Mouse (Mus musculus) ES-E14 (cell line): ENCODE results near the gene Lmtk2.

Experiments used
- CHD2 ChIP-seq: IDR thresholded peaks from 2 replicates; pipeline ENCODE4 v1.6.1; 2014; ENCODE audit warnings: mild to moderate bottlenecking, low read depth, low read length, inconsistent platforms
- HCFC1 ChIP-seq: IDR thresholded peaks from 2 replicates; pipeline ENCODE4 v1.6.1; 2012; ENCODE audit warnings: low read length, inconsistent platforms, borderline replicate concordance; ENCODE audit not compliant: insufficient read depth
- MAFK ChIP-seq: IDR thresholded peaks from 2 replicates; pipeline ENCODE4 v1.6.1; 2014; ENCODE audit warnings: mild to moderate bottlenecking, low read depth, low read length, inconsistent platforms; ENCODE audit not compliant: insufficient read depth
- ZC3H11A ChIP-seq: IDR thresholded peaks from 2 replicates; pipeline ENCODE4 v1.6.1; 2012; ENCODE audit warnings: low read depth, mild to moderate bottlenecking, inconsistent platforms, low read length, borderline replicate concordance
- ZNF384 ChIP-seq: IDR thresholded peaks from 2 replicates; pipeline ENCODE4 v1.6.1; 2012; ENCODE audit warnings: low read depth, low read length, inconsistent platforms

DNA sequence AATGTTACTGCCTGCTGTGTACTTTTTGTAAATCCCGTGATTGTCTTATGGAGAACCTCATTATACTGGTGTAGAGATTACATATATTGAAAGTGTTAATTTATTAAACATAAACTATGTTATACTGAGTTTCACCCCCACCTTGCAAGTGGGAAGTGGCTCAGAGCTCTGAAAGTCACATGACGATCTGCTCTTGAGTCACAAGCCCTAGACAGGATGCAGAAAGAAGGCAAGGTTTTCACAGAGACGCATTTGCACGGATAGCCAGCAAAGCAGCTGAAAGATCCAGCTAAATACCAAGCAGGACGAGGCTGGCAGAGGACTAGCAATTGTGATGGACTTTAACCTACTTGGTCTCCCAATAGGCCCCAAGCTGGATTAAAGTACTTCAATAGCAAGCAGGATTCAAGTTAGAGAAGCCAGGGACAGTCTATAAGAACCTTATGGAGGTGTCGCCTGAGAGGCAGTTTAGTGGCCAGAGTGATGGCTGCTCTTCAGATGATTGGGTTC, 4.7 kb upstream of the Lmtk2 start:
- TF ChIP-seq HCFC1 (no peak), MAFK (no peak), CHD2 (no peak), ZC3H11A (no peak), ZNF384 (no peak)
